Mouse (Mus musculus): Measurements from ENCODE around the gene Tyw1.

GRCm38 (mm10) chr5:130239236-130239635 lies 16.2 kb upstream of the Tyw1 start:
- no peak for TF ChIP-seq KAT2A (IDR thresholded peaks at IDR 0.05; ENCODE audit: insufficient replicate concordance, low read length)
- TF ChIP-seq RAD21 (IDR thresholded peaks at IDR 0.05; ENCODE audit: low read depth, low read length): no peak
- no peak for TF ChIP-seq POLR2A (IDR thresholded peaks at IDR 0.05; ENCODE audit: low read depth, low read length)
- TF ChIP-seq TCF12 (IDR thresholded peaks at IDR 0.05; ENCODE audit: low read depth, low read length): no peak
- TF ChIP-seq UBTF (IDR thresholded peaks at IDR 0.05; ENCODE audit: low read depth, low read length): no peak
- no peak for TF ChIP-seq MXI1 (IDR thresholded peaks at IDR 0.05; ENCODE audit: low read depth, low read length)
